Mouse (Mus musculus) kidney, adult 9 months (tissue): ENCODE measurements at regions not wholly inside any gene's neighbourhood (a gene's known extent, or its start where the extent isn't known, plus 50 kb on each side); places are given as distances from the start of the nearest gene placed in this dataset.
"Not testable (repeated sequence)": the region's sequence is repeated elsewhere in the genome, so short reads cannot be mapped to it uniquely, and the experiment has no call there.

Experiments used
- DNase-seq: peaks from one replicate; pipeline ENCODE4 v3.0.0; 2022

- DNase-seq = no peak
Measured at GRCm38 (mm10) chr1:64463715-64464290, 68.6 kb upstream of the Creb1 start.

GRCm38 (mm10) chr1:64461616-64462015 lies 70.8 kb upstream of the Creb1 start:
- DNase-seq = not testable (repeated sequence)

DNA sequence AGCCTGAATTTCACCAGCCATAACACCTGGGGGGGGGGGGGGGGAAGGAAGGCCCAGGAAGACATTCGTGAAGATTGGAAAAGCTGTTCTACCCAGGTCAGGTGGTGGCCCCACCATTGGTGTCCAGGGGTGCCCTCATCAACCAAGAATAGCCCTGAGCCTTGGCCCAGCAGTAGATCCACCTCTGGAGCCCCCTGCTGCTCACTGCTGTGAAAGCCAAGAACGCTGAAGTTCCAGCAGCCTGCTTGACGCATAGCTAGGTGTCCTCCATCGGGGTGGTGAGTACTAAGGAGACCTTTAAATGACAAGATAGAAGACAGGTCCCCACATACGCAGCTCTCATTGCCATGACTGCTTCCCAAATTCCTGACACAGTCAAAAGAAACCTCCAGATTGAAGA lies 74.6 kb upstream of the Creb1 start:
- DNase-seq = no peak

DNA sequence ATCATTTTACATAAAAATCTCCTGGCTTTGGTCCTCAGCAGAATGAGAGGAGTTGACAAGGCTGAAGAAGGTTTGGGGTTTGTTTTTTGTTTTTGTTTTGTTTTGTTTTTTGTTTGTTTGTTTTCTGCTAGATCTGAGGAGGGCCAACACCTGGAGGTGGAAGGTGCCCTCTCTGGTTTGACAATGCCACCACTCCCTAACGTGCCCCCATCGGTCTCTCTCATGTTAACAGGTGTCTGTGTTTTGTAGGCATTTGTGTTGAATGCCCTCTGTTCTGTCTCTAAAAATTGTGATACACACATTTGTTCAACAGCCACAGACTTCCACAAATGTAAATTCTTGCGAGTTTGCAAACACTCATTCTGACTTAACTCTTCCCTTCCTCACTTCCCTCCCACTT lies 83.3 kb upstream of the Creb1 start:
- no peak for DNase-seq

DNA sequence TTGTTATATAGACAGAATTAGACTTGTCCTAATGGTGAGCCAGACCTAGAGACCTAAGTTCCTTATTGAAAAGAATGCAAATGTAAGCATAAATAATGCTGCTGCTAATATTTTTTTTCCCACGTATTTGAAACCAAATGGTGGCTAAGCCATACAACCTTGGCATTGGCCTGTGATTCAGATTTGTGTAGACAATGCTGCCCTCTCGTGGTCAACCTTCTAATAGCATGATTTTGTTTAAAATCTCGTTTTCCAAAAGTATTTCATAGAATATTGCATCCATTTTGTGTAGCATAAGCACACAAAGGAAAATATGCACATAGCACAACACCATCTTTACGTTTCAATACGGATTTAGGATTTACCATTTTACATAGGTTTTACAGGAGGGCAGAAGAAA lies 84.4 kb upstream of the Creb1 start:
- DNase-seq = peak; percentile 67

GRCm38 (mm10) chr1:64446492-64446891 lies 86.0 kb upstream of the Creb1 start:
- no peak for DNase-seq

GRCm38 (mm10) chr1:64445919-64446318 lies 86.5 kb upstream of the Creb1 start:
- peak; percentile 73 for DNase-seq

DNA sequence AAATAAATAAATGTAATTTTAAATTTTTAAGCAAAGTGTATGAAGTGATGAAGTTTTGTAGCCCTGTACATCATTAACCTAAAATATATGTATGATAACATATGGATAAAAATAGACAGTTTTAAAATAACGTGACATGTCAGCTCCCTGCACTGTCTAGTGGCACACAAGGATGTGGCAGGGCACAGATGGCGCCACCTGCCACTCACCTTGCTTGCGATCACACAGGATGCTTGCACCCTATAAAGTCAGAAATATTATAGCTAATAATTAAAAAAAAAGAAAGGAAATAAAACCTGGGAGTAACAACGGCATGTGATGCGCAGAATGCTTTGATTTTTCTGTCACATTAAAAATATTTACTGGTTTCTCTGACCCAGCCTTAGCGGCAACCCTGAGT lies 89.0 kb upstream of the Creb1 start:
- no peak for DNase-seq

DNA sequence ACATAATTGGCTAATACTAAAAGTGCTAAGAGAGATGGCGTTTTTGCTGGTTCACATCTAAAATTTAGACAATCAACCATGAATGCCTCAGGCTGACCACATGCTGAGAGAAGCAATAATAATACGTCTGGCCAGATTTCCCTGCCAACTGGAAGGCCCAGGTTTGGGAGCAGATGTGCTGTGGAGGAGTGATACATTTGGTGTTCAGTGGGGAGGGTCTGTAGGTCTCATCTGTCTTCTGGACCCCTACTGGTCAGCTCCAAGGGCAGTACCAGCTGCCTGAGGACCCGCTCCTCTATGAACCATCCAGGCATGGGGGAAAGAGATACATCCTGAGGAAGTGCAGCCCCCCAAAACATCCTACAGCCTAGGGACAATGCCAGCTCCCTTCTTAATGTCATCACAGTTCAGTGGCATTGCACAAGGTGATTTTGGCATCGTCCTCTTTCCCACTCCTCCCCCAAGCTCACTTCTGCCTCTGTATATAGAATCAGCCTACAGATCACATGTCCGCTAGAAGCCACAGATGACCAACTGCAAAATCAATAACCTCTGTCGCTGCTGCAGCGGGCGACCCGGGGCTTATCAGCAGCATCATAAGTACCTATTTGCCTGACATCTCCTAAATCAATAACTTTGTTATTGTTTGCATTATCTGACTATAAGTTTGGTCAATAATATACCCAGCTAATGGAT lies 90.1 kb upstream of the Creb1 start:
- DNase-seq = no peak

- no peak for DNase-seq
Measured at GRCm38 (mm10) chr1:64423256-64423655, 109.2 kb upstream of the Creb1 start.

DNA sequence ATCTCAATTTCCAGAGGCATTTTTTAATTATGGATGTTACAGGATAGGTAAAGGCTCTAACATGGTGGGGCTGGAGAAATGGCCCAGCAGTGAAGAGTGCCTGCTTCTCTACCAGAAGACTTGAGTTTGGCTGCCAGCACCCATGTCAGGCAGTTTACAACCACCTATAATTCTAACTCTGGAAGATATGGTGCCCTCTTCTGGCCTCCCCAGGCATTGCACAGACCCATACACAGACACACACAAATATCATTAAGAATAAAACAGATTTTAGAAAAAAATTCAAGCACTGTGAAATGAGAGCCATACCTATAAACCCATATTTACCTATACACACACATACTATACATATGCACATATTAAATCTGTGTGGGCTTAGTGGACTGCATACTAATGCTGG lies 113.9 kb upstream of the Creb1 start:
- no peak for DNase-seq

DNA sequence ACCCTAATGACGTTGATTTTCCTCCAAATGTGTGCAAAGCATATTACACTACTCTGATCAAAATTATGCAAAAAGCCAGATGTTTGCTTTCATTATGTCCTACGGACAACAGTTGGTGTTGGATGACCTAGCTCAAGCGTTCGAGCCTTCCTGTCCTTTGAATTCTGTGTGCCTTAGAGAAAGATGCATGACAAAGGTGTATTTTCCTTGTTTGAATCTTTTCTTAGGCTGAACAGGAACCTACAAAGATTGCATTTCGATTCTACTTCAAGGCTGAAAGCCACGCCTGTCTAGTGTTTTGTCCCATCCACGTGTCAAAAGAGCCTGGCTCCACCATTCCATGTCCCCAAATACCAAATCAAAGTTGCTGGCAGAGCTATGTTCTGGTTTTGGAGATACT lies 116.5 kb upstream of the Creb1 start:
- no peak for DNase-seq

DNA sequence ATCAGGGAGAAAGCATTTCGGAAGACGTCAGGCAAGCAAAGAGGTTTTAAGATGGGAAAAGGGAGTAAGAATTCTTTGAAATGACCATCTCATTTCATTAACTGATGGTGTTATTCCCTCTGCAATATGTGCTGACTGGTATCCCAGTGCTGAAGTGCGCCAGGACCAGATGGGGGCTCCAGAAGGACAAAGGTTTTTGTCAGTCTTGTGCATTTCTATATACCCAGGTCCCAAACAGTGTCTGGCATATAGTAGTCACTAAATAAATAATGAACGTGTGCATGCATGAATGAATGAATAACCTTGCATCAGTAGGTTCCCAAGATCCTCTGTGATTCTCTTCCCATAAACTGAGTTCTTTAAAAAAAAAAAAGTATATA lies 119.3 kb upstream of the Creb1 start:
- no peak for DNase-seq

DNA sequence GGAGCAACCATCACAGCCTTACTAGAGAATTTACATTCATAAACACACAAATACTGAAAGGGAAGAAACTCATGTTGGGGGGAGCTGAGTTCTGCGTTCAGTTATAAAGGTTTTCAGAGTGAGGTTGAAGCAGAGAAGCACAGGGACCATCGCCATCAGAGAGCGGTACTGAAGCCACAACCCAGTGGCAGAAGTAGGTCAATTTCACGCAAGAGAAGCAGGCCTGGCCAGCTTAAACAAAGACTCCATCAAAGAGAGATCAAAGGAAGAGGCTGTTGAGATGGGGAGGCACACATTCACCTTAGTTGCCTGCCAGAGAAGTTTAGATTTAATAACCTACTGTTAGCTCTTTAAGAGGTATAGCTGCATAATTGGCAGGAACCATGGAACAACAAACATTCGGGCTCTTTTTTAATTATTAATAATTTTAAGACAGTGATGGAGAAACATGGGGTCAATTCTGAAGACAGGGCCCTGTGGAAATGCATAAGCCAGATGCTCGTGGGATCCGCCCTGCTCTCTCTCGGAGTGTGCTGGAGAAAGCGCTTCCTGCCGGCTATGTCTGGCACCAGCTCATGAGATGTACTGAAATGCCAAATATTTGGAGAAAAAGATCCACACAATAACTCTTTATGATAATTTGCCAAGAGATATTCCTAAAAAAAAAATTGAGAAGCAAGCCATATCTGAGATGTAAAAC lies 119.8 kb upstream of the Creb1 start:
- no peak for DNase-seq

DNA sequence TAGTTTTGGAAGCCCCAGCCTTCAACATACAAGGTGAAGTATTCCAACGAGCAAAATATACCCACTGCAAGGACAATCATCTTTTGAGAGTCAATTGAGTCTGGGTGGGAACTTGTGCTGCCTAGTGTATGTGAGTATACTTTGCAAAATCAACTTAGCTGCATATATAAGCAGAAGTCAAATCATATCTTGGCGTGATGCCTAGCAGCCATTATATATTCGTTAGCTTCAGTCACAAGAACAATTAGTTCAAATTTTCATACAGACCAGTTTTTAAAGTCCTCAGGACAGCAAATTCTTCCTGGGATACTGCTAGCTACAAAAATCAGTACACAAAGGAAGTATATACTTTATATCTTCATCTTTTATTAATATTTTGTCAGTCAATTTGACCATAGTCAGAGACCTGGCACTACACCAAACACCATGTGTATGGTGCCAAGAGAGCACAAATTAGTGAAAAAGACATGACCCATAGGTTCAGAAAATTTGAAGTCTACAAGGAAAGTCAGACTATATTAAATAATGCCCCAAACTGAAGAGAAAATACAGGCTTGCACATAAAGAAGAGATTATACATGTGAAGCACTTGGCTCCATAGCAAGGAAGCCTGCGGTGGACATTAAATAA lies 120.5 kb upstream of the Creb1 start:
- DNase-seq = no peak

GRCm38 (mm10) chr1:64408807-64409582 lies 123.5 kb upstream of the Creb1 start:
- no peak for DNase-seq

GRCm38 (mm10) chr1:64391525-64391924 lies 140.9 kb upstream of the Creb1 start:
- DNase-seq = no peak

- no peak for DNase-seq
Measured at GRCm38 (mm10) chr1:64381264-64381663, 151.2 kb upstream of the Creb1 start.

DNA sequence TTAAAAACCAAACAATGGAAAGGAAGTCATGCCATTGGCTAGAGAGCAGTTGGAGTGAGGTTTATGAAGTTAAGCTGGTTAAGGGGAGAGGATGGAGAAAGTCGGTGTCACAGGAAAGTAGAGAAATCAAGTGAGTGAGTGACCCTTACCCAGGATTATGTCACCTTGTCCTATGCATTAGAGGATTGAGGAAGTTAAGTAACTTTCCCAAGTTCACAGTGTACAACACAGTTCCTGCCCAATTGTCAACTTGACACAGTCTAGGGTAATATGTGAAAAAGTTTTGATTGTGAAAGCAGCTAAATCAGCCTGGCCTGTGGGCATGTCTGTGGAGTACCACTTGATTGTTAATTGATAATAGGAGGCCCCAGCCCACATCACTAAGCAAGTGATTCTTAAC lies 156.0 kb upstream of the Creb1 start:
- not testable (repeated sequence) for DNase-seq

DNA sequence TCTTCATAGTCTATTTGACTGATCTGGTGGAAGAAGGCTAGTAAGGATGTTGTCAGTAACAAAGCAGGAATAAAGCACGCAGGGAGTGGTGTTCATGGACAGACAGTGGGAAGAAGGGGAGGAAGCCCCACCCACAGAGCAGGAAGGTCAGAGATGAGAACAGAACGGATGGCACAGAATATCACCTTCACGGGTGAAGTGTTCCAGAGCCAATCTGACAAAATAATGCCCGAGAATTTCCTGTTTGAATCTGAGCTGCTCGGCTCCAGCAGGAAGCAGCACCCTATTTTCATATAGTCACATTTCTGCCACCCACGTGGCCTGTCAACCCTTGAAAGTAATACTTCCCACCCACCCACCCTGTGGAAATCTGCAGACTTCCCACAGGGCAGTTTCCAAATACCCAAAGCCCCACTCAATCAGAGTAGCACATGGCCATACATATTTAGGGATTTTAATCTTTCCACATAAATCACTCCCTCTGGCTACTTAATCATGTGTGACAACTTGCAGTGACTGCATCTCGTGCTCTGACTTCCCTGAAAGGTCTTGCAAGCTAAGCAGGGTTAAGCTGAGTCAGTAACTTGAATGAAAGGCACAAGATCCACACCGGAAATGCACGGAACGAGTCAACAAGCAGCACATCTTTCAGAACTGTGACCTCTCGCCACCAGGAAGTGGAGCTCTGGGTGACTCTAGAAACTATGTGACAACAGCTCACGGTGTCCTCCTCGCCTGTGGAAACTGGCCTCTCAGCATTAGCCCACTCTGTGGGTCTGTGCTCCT lies 158.0 kb upstream of the Creb1 start:
- peak; percentile 75 for DNase-seq

DNA sequence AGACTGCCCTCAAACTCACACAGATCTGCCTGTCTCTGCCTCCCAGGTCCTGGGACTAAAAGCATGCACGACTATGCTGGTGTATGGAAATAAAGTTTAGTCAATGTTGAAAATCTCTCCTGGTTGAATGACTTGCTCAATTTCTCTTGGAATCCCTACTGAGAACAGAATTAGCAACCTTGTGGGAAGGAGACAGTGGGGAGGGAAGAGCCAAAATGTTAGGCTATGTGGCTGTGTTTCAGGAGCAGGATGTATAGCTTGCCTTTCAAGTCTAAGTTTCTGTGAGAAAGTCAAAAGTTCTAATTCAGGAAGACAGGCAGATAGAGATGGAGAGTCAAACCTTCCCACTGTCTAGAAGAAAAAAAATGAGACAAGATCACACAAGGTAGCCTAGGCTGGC lies 168.3 kb upstream of the Creb1 start:
- DNase-seq = no peak

DNA sequence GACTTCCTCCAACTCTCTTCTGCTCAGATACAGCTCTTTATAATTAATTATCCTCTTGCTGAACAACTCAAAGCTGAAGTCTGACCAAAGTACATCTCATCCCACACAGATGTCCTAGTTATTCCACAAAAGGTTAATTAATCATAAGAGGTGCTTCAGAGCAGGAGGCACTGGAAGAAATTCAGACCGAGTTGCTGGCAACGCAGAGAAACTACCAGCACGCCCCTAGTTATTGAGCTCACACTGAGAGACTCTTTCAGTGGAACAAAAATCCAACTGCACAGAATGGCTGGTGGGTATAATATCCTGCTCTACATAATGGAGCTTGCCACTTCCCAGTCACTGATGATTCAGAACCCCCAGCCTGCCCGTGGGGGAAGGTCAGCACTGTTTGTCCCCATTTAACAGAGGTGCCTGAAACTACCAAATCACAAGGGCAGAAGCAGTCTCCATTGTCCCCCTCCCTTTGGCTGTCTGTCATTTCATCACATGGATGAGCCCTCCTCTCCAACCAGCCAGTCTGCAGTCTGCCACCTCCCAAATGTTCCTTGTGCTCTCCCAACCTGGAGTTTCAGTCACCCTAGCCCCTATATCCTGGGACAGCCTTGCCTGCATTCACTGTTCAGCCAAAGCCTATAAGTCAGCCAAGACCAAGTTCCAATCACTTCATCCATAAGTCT lies 170.3 kb upstream of the Creb1 start:
- peak; percentile 30 for DNase-seq
